Mouse (Mus musculus) thymus, adult 2 months (tissue): ENCODE data around the gene Gm4969.
A peak's percentile ranks its signal among the peaks of the same experiment; 100 is the strongest.

Source experiments
- CTCF ChIP-seq: fragments of 200-500 bp; IDR thresholded peaks from 2 replicates; pipeline ENCODE4 v1.5.1; 2012; ENCODE audit warnings: mild to moderate bottlenecking, control low read depth, low read length, moderate library complexity, borderline replicate concordance; ENCODE audit not compliant: control insufficient read depth, poor library complexity, insufficient read depth; ENCODE audit errors: extremely low read depth
- POLR2A ChIP-seq: fragments of 200-500 bp; IDR thresholded peaks from 2 replicates; pipeline ENCODE4 v1.6.1; 2012; ENCODE audit warnings: mild to moderate bottlenecking, low read length, control low read depth, moderate library complexity; ENCODE audit not compliant: control insufficient read depth, poor library complexity, insufficient read depth; ENCODE audit errors: extremely low read depth

- TF ChIP-seq CTCF: no peak; the same call in 1 of the 2 replicates
- peak; percentile 88; the same call in 1 of the 2 replicates for TF ChIP-seq POLR2A
Measured at GRCm38 (mm10) chr7:19119631-19120429, 1.7 kb upstream of the Gm4969 start, which contains the start of gene Fbxo46.
